Mouse (Mus musculus) right cerebral cortex, postnatal 25 days (tissue): Measurements from ENCODE around the gene Tom1l2.

ENCODE experiments used
- DNase-seq: peaks from one replicate; pipeline ENCODE4 v3.0.0; 2022

Gene Tom1l2

GRCm38 (mm10) chr11:60257696-60258095 is 95.0 kb downstream of the Tom1l2 start:
- DNase-seq = no peak

GRCm38 (mm10) chr11:60256713-60257112 is 96.0 kb downstream of the Tom1l2 start:
- no peak for DNase-seq

GRCm38 (mm10) chr11:60256176-60256681 is 96.5 kb downstream of the Tom1l2 start:
- DNase-seq = no peak

GRCm38 (mm10) chr11:60255639-60256038 is 97.1 kb downstream of the Tom1l2 start:
- DNase-seq = no peak

GRCm38 (mm10) chr11:60255181-60255580 is 97.5 kb downstream of the Tom1l2 start:
- no peak for DNase-seq

- no peak for DNase-seq
These were observed 98.4 kb downstream of the Tom1l2 start for GRCm38 (mm10) chr11:60254308-60254707.

DNA sequence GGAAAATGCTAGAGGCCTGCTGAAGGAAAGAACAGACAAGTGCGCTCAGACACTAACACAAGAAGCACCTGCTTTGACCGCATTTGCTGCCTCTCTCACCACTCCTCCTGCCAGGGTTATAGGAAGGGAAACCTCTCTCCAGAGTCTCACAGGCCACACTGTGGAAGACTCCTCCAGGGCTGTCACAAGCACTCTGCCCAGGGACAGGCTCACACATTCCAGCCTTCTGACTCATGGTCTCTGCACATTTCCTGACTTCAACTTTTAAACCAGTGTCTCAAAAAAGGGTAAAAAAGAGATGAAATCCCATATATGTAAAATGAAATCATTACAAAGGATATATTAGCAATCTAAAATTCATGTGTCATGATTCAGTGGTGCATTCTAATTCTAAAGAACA is 99.2 kb downstream of the Tom1l2 start:
- no peak for DNase-seq

DNA sequence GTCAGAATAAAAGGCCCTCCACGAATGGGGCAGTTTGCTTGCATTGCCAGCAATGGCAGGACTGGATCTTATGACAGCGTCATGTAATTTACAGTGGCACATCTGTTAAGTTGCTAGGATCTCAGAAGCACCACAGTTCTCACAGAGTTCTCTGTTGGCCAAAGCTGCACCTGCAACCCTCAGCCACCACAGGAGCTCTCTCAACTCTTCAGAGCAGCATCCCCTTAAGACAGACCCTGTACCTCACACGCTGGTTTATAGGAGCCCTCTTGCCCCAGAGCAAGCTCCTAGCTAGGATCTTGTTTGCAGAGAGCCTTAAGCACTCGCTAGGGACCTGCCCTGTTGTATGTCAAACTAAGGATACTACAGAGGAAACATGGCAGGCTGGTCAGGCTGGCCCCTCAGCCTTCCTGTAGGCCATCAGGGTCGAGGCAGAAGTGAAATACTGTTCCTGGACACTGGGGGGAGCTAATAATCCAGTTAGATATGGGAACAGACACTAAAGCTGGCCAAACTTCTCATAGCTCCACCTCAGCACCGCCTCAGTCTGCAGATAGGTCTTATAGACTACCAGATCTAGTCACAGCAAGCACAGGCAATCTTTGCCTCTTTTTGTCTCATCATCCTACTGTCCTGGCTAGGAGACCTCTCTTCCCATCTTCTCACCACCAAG is 101.6 kb downstream of the Tom1l2 start:
- no peak for DNase-seq

- no peak for DNase-seq
These were observed 102.8 kb downstream of the Tom1l2 start for GRCm38 (mm10) chr11:60249885-60250284.

DNA sequence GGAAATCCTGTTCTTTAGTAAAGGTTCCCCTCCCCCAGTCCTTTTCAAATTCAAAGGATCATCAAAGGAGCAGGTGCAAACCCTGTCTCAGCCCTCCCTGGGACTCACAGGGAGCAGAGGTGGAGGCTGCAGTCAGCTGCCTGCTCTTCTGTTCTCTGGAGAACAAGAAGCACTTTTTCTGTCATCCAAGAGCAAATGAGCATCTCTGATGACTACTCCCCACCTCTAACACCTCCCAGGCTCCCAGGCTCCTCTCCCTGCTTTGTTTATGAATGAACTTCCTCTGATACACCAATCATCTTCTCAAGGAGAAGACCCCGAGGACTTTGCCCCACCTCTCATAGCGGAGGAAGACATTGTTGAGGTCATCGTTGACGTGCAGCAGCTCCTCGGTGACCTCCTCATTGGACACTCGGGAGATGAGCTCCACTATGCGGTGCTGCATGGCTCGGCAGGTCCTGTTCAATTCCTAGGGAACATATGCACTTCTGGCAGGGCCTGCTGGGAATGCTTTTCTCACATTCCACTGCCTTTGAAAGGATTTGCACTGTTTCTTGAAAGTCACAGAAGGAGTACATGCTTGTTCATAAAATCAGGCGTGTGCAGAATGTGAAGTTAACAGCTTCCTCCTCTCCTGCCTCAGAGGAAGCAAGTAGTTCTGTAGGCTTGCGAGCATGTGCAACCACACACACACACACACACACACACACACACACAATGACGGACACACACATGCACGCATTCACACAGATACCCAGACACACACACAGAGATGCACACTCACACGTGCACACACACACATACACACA is 103.9 kb downstream of the Tom1l2 start:
- DNase-seq = peak; percentile 42

DNA sequence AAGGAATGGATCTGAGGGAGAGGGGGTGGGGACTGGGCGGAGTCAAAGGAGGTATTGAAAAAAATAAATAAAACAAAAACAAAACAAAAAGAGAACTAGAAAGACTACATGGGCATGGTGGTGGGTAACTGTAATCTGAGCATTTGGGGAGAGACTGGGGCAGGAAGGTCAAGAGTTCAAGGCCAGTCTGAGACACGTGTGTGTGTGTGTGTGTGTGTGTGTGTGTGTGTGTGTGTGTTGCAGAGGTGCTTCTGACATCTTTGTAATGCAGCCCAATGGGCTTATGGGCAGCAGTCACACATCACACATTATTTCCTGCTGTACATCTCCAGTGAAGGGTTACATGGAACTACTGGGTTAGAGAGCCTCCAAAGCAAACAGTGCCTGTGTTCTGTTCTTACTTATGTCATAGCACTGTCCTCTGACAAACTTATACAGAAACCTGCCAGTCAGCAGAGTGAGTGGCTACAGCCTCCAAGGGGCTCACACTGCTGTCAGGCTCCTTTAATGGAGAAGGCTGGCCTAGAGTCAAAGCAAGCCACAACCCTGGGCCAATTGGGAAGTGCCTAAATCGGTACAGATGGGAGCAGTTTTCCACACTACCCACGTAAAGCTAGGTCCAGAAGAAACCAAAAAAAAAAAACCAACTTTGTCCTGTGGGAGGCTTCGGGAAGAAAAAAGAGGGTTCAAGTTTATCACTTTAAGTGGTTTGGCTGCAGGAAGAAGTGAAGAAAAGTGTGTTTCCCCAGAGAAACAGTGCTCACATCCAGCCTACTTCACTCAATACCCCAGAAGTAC is 104.8 kb downstream of the Tom1l2 start:
- DNase-seq = no peak

- DNase-seq = peak; percentile 48
These were observed 106.6 kb downstream of the Tom1l2 start for GRCm38 (mm10) chr11:60246077-60246476.

DNA sequence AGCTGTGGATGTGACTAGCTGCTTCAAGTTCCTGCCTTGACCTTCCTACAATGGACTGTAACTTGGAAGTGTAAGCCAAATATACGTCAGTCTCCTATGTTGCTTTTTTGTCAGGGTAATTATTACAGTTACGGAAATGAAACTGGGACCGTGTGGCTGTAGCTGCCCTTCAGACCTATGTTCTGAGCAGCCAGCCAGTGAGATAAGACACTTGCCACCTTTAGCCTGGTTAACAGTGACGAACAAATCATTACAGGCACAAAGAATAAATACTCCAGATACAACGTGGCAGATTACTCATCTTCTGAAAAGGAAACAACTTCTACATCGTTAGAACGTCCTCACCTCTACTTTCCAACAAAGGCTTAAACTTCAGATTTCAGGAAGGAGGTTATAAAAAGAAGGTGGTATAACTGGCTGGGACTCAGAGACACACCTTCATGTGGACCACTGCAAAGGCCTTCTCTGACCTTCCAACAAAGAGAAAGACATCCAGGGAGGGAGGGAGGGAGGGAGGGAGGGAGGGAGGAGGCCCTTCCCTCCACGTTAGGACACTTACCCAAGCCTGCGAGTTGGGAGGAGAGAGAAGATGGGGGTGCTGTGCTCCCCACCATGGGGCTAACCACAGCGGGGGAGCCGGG is 108.1 kb downstream of the Tom1l2 start:
- DNase-seq = no peak

DNA sequence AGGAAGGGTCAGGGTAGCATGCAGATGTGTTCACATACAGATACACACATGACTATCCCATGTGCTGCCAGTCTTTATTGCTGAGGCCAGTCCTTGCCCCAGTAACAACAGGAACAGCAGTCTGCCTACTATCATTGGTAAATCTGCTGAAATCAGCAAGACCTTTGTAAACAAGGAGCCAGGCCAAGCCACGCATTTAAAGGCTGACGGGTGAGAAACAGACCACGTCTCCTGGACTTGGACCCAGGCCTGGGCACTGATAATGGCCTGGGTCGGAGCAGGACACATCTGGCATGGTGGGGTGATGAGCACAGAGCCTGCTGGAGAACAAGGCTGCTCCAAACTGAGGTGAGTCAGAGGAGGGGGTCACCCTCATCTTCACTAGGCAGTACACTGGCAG is 112.2 kb downstream of the Tom1l2 start:
- no peak for DNase-seq

DNA sequence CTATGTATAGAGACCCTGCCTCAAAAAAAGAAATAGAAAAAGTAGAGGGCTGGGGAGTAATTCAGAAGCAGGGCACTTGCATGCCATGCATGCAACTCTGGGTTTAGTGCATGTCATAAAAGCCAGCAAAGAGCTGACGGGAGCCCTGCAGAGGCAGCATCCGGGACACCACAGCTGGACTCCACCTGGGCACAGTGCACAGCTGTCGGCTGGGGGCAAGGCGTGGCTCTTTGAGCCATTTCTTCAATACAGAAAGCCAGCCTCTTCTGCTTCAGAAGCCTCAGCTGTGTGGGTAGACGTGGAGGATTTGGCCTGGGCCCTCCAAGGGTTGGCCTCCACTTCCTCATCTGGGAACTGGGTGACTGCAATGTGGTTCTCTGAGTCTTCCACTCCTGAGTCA is 117.4 kb downstream of the Tom1l2 start:
- DNase-seq = no peak

GRCm38 (mm10) chr11:60233235-60233634 is 119.5 kb downstream of the Tom1l2 start:
- DNase-seq = peak; percentile 41

DNA sequence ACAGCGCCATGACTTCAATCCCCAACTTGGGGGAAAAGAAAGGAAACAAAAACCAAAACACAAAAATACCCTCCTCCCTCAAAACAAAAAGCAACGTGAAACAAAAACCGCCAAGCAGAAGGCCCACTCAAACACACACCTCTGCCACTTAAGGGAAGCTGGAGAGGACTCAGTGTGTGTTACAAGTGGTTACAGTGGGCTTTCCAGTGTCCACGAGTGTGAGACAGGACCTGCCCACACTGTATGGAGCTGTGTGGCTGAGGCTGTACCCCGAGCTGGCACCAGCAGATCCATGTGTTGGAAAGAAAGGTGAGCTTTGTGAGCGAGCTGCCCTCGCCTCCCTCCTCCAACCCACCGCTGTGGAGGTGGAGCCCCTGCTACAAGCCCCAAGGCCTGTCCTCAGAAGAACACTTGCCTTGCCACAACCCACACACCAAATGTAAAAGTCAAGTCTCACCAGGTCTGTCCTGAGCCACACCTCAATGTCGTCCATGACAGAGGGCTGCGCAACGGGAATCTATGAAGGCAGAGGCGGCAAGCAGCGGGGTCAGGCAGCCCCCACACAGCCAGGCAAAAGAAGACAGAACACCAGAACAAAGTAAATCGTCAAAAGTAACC is 120.2 kb downstream of the Tom1l2 start:
- no peak for DNase-seq

GRCm38 (mm10) chr11:60231951-60232350 is 120.8 kb downstream of the Tom1l2 start:
- DNase-seq = no peak

GRCm38 (mm10) chr11:60231326-60231725 is 121.4 kb downstream of the Tom1l2 start:
- DNase-seq = no peak

DNA sequence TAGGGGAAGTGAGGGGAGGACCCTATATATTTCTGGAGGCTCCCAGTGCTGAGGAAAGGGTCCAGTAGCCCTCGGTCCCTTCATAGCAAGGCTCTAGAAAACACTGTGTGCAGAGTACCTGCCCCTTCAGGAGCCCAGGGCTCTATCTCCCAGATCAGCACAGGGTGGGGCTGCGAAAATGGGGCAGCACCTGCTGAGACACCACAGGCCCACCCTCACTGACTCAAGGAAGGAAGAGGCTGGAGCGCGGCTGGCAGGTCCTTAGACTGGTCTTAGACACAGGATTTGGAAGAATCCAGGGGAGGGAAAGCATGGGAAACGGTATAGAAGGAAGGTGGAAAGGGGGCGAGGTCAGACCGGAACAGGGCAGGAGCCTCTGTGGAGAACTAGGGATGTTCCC is 122.2 kb downstream of the Tom1l2 start:
- no peak for DNase-seq

GRCm38 (mm10) chr11:60229821-60230220 is 122.9 kb downstream of the Tom1l2 start:
- no peak for DNase-seq

- no peak for DNase-seq
These were observed 124.2 kb downstream of the Tom1l2 start for GRCm38 (mm10) chr11:60228525-60228924.
